Mouse (Mus musculus) spleen, adult 2 months (tissue): ENCODE measurements at regions not wholly inside any gene's neighbourhood (a gene's known extent, or its start where the extent isn't known, plus 50 kb on each side); places are given as distances from the start of the nearest gene placed in this dataset.

Experiments
- CTCF ChIP-seq: fragments of 200-500 bp; IDR thresholded peaks from 2 replicates; pipeline ENCODE4 v1.5.1; 2011; ENCODE audit warnings: mild to moderate bottlenecking, inconsistent platforms; ENCODE audit not compliant: insufficient read depth, insufficient read length, insufficient replicate concordance; ENCODE audit errors: extremely low read depth
- POLR2A ChIP-seq: fragments of 200-500 bp; IDR thresholded peaks from 2 replicates; pipeline ENCODE4 v1.6.1; 2011; ENCODE audit warnings: low read depth, low read length, inconsistent platforms

GRCm38 (mm10) chr7:88544393-88544792, 114.3 kb downstream of the Rab38 start:
- TF ChIP-seq POLR2A, result no peak
- no peak for TF ChIP-seq CTCF
